Mouse (Mus musculus) frontal cortex, postnatal 10 days (tissue): Measurements from ENCODE around the gene 2510002D24Rik.

Source experiments
- DNase-seq, 2 experiments: peaks; one replicate each; pipeline ENCODE4 v3.0.0; 2022; ENCODE audit warnings: low spot score in 2 of 2, mixed read lengths in 1 of 2

2510002D24Rik gene

DNA sequence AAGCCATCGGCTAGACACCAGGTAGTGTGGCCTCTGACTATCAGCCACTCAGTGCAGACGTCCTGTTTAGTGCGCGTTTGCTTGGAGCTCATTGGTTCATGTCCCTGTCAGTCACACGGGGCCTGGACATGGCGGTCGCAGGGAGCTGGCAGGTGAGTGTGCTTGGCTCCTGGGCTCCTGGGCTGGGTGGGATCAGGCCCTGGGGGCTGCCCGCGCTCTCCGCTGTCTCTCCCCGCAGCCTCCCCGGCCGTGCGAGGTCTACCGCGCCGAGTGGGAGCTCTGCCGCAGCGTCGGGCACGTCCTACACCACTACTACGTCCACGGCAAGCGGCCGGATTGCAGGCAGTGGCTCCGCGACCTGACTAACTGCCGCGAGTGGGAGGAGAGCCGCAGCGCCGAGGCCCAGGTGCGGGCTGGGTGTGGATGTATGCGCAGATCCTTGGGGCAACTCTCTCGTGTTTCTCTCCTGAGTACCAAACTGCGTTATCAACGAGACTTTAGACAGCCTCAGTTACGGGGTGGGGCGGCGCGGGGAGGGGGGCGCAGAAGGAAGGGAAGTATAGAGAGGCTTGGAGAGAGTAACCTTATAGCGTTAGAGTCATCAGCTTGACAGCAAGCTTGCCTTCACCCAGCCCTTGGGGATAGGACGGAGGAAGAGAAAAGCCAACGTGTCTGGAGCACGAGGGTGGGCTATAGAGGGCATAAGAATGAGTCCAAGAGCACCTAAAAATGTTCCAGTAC is at the start of gene 2510002D24Rik, which contains the start of gene Gm28539:
2510002D24Rik (plus strand) TSS at position 111 of the 741 bp plus-strand sequence.
Gm28539 (plus strand) TSS at position 117 of the 741 bp plus-strand sequence.
- peak; percentile 86 to 88 for DNase-seq

GRCm38 (mm10) chr16:18786652-18787051 is 49.7 kb upstream of the 2510002D24Rik start:
- DNase-seq, result no peak

GRCm38 (mm10) chr16:18788627-18789406 is 47.6 kb upstream of the 2510002D24Rik start:
- no peak for DNase-seq

DNA sequence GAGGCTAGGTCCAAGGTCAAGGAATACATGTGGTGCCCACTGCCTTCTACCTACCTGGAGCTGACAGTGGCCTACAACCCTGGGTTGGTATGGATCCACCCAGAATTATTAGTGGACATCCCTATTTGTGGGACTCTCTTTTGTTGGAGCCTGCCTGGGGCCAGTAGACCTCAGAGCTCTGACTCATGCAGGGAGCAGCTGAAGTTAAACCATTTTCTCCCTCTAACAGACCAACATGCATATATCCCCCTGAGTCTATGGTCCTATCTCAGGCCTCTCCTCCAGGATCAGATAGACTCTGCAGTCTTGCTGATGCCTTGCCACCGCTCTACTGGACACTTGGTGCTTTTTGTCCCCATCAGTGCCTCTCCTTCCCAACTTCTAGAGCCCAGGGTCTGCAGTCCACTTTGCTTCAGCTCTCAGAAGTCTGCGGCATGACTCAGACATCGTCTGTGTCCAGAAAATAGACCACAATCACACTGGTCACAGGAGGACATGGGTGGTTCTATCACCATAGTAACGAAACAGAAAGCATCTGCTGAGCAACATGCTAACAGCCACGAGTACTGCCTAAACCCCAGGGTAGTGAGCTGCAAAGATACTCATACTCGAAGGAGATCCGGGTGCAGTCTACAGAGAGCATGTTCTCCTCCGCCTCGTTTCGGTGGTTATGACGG is 41.0 kb upstream of the 2510002D24Rik start:
- DNase-seq, result peak in 1 of 2 experiments; percentile 25

DNA sequence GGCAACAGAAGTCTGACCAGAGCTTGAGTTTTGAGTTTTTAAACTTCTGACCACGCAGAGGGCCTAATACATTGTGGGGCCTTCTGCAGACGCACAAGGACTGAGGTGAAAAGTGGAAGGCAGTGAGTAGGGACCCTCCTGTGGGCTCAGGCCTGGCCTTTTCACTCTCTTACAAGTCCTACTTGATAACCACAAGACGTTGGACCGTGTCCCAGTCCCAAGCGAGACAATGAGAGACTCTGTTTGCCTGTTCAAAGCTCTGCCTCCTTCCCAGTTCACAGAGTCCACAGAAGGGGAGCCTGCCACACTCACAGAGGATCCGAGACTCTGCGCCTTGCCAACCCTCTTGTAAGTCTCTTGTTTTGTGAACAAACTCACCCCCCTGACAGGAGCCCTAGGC is 39.7 kb upstream of the 2510002D24Rik start:
- no peak for DNase-seq

DNA sequence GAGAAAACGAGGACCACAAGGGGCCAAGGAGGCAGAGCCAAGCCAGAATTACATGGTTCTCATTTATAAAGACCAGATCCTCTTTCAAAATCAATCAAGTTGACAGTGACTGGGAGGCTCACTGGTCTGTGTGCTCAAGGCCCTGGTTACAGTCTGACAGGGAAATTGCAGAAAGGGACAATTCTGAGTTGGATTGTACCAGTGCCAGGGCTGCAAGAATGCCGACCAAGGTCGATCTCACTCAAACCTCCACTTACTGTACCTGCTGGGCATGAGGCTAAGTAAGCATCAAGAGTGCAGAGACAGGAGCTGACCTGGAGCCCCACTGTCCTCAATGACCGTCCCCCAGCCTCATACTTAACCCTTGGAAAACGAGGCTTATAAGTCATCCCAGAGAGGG is 38.2 kb upstream of the 2510002D24Rik start:
- DNase-seq, result no peak

DNA sequence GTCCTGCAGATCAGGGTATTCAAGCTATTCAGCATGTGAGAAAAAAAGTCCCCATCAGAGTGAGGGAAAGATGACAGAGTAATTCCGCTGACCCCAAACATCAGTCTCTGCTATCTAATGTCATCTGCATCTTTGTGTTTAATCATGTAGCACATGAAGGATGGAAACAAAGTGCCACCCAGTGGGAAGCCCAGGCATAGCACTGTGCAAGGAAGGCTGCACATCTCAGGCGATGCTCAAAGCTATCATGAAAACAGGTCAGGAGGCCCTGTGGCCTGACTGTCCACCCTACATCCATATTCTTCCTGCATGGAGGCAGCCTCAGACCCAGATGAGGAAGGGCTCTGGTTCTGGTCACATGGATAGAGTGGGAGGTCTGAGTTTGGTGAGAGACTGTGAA is 37.5 kb upstream of the 2510002D24Rik start:
- DNase-seq, result peak; percentile 56 to 69

DNA sequence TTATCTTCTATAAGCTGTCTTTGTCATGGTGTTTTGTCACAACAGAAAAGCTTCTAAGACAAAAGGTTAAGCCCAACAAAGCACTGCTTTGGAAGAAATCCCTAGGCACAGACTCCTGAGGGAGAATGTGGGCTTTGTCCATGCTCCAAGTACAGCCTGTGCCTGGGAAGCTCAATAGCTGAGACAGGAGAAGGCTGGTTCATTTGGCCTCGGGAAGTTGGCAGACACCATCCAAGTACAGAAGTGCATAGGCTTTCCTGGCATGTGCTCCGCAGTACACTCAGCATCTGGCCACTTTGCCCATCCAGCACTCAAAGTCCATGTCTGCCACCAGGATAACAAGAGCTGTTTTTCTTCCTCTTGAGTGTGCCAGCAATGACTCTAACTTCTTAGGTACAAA is 30.6 kb upstream of the 2510002D24Rik start:
- DNase-seq, result no peak

GRCm38 (mm10) chr16:18809001-18809400 is 27.4 kb upstream of the 2510002D24Rik start:
- no peak for DNase-seq

DNA sequence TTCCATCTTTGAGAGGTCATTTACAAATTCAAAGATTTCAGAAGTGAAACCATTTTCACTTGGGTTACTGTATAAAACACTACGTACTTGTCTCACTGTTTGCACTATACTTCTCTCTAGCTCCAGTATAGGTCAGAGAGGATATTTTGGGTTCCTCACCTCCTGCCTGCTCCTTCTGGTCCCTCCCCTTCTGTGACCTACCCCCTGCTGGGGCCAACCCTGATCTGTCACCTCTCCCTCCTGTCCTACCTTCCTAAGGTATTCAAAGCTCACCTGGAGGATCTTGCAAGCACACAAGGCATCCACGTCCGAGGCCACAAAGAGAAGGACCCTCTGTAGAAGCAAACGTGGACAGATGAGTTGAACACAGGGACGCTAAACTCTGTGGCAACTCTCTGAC is 25.3 kb upstream of the 2510002D24Rik start:
- no peak for DNase-seq

- peak; percentile 86 to 89 for DNase-seq
These were observed 24.7 kb upstream of the 2510002D24Rik start, which contains the start of the genes Ufd1 and Cdc45 for GRCm38 (mm10) chr16:18811468-18812384. Ufd1 (plus strand) TSS chr16:18811779. Cdc45 (minus strand) TSS chr16:18811987.

GRCm38 (mm10) chr16:18812385-18812910 is 23.9 kb upstream of the 2510002D24Rik start:
- DNase-seq, result peak in 1 of 2 experiments; percentile 72

DNA sequence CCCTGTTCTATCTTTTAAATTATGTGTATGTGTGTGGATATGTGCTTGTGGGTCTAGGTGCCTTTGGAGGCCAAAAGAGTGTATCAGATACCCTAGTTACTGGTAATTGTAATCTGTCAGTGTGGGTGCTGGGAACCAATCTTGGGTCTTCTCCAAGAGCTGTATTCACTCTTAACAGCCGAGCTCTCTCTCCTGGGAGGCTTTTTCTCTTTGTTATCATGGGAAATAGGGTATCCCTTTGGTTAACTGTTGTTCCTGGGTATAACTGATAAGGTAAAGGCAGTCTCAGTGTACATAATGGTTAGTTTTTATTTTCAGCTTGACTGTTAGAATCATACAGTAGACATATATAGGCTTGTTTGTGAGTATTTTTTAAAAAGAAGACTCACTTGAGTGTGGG is 14.0 kb upstream of the 2510002D24Rik start:
- no peak for DNase-seq

DNA sequence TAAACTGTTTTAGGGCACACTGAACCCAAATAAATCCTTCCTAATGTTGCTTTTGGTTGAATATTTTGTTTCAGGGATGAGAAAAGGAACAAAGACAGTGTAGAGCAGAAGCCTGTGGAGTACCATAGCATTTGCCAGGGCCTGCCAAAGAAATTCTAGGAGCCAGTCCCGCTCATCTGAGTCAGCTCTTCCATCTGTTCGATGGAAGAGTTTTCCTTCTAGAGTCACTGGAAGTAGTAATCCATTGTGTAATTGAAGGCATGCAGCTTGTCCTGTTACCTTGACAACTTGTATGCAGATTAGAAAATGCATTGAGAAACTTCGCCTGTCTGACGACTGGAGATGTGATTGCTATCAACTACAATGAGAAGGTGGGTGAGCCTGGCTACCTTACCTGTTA is 13.5 kb upstream of the 2510002D24Rik start:
- DNase-seq, result no peak

- no peak for DNase-seq
These were observed 7.7 kb upstream of the 2510002D24Rik start for GRCm38 (mm10) chr16:18828630-18829029.

- DNase-seq, result no peak
These were observed 7.3 kb upstream of the 2510002D24Rik start for GRCm38 (mm10) chr16:18829102-18829501.

DNA sequence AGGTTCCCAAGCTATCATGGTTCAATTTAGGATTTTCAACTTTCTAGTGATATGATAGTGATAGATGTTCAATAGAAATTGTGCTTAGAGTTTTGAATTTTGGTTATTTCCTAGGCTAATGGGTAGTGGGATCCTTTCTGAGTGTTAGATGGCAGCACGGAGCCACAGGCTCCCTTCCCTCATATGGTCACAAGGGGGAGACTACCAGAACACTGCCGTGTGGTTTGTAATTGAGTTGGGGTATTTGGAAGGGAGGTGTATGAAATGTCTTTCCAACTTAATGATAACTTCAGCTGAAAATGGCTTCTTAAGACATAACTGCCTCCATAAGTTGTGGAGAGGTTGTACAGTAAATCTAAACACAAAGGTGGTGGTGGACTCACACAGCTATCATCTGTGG is 2.9 kb upstream of the 2510002D24Rik start:
- DNase-seq, result no peak

- DNase-seq, result no peak
These were observed 308 bp upstream of the 2510002D24Rik start for GRCm38 (mm10) chr16:18836073-18836467.

GRCm38 (mm10) chr16:18838346-18838745 is 2.0 kb downstream of the 2510002D24Rik start:
- DNase-seq, result no peak

- DNase-seq, result no peak
These were observed 10.0 kb downstream of the 2510002D24Rik start for GRCm38 (mm10) chr16:18846301-18846820.
